In the genomic region with DNA sequence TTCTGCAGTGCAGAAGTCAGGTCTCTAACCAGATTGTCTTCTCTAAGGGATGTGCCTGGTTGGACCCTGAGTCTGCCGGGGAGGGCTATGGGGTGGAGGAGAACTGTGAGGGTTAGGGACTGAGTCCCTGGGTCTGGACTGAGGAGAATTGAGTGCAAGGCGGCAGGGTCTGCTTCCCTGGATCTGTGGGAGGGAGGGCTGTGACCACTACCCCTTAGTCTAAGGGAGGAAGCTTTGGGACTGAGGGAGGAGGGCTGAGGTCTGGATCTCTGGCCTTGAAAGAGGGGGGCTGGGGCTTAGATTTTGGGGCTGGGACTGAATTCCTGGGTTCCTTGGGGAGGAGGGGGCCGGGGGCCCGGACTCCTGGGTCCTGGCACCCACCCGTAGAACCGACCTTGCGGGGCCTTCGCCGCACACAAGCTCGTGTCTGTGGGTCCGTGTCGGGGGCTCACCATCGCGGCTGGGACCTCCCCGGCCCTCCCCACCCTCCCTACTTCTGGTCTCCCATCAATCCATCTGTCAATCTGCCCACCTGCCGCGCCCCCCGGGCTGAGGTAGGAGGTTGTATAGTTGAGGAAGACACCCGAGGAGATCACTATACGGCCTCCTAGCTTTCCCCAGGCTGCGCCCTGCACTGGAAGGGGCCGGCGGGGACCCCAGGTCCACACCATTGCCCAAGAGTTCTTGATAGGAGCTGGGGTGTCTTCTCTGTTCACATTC, we compare ENCODE assay signal across 10 mouse cellular contexts. TPM values are rescaled to one million over a fixed set of nuclear protein-coding genes. Genes with fewer than 3 reads are reported as not detected.
DNase-seq lines count a peak whose midpoint lies in the region; ATAC-seq lines count a peak whose summit lies in the region.
"Had no signal": no experiment of that assay in that cellular context is flagged by ENCODE, and none has a peak within 500 bp of the region (broad histone marks: within the 10 kb centered on the region; RNA-seq: fewer than 3 reads in every experiment).

No protein-coding gene starts in this region.

- H3K36me3 ChIP-seq in neural tube, embryonic 11.5 days (ENCODE audit: control insufficient read depth, insufficient read depth, low read length), result peaks cover 6% of the 10 kb centered on the region
- peaks cover 53% of the 10 kb centered on the region for H3K36me3 ChIP-seq in limb, embryonic 10.5 days
- H3K36me3 ChIP-seq in stomach, embryonic 15.5 days, result 0 out of 2 replicates have a peak, but pooled peaks cover 6% of the 10 kb centered on the region

- no peak for ATAC-seq in neural tube, embryonic 11.5 days (ENCODE audit: insufficient read depth, low FRiP score, low TSS enrichment)
- no peak for ATAC-seq in stomach, embryonic 15.5 days (ENCODE audit: insufficient read depth, low FRiP score, low read depth)
- ATAC-seq: inflammation-experienced regulatory T-cells, adult 6 months had no signal

- peak overlapping the region; percentile 93 for H3K9ac ChIP-seq in neural tube, embryonic 11.5 days (ENCODE audit: low read length)
- H3K9ac ChIP-seq in stomach, embryonic 15.5 days, result peak overlapping the region; percentile 3

- no peaks in the 10 kb centered on the region for H3K9me3 ChIP-seq in neural tube, embryonic 11.5 days (ENCODE audit: control insufficient read depth, low read length)
- H3K9me3 ChIP-seq in limb, embryonic 10.5 days (replicated peaks), result no peaks in the 10 kb centered on the region
- H3K9me3 ChIP-seq in stomach, embryonic 15.5 days, result no peaks in the 10 kb centered on the region

- H3K27me3 ChIP-seq in neural tube, embryonic 11.5 days (ENCODE audit: control insufficient read depth, insufficient read depth, low read length), result no peaks in the 10 kb centered on the region
- no peaks in the 10 kb centered on the region for H3K27me3 ChIP-seq in limb, embryonic 10.5 days (ENCODE audit: low read depth, poor library complexity, severe bottlenecking)
- no peaks in the 10 kb centered on the region for H3K27me3 ChIP-seq in stomach, embryonic 15.5 days (replicated peaks)

- H3K27ac ChIP-seq in neural tube, embryonic 11.5 days (ENCODE audit: low read depth, low read length), result peak overlapping the region; percentile 99
- H3K27ac ChIP-seq in limb, embryonic 10.5 days, result peak overlapping the region; percentile 99
- H3K27ac ChIP-seq in stomach, embryonic 15.5 days, result peak overlapping the region; percentile 99

- H3K4me3 ChIP-seq in neural tube, embryonic 11.5 days (ENCODE audit: low read depth, low read length), result peak overlapping the region; percentile 64
- H3K4me3 ChIP-seq in limb, embryonic 10.5 days, result peak overlapping the region; percentile 92
- H3K4me3 ChIP-seq in stomach, embryonic 15.5 days (replicated peaks), result peak overlapping the region; percentile 82

- H3K4me2 ChIP-seq in neural tube, embryonic 11.5 days (ENCODE audit: low read depth), result peak overlapping the region; percentile 87
- H3K4me2 ChIP-seq in stomach, embryonic 15.5 days, result peak overlapping the region; percentile 67

- peaks cover 24% of the 10 kb centered on the region for H3K4me1 ChIP-seq in neural tube, embryonic 11.5 days (ENCODE audit: control insufficient read depth, insufficient read depth, low read length)
- peaks cover 59% of the 10 kb centered on the region for H3K4me1 ChIP-seq in limb, embryonic 10.5 days
- H3K4me1 ChIP-seq in stomach, embryonic 15.5 days, result peaks cover 41% of the 10 kb centered on the region

- peak; percentile 53 for DNase-seq in cerebellum, adult 11-12 months
- DNase-seq in cerebellum, postnatal 4 days (ENCODE audit: low spot score in 2 of 2), result no peak
- DNase-seq in neural tube, embryonic 11.5 days (ENCODE audit: low spot score), result no peak
- no peak for DNase-seq in neural tube, embryonic 10.5 days (ENCODE audit: extremely low spot score, low spot score)
- no peak for DNase-seq in limb, embryonic 10.5 days (ENCODE audit: low spot score)
- DNase-seq in thymus, postnatal 0 days (ENCODE audit: low spot score), result no peak
- no peak for DNase-seq in adrenal gland, postnatal 14 days

- 51% methylated on average over 23 of the region's 23 CpGs for WGBS in neural tube, embryonic 11.5 days
- WGBS in limb, embryonic 10.5 days, result 48% methylated on average over 21 of the region's 23 CpGs
- WGBS in stomach, embryonic 15.5 days, result 42% methylated on average over 23 of the region's 23 CpGs

RNA-seq across cellular contexts. Expression of gene Spaca6, which starts 3.0 kb away (rescaled TPM):
- 22.1 and 27.0 TPM in 2 replicates for polyA plus RNA-seq in neural tube, embryonic 11.5 days (2014; fragmentation: Nextera tagmentation; extraction: Ambion mirVana)
- 55.0 and 75.1 TPM in 2 replicates for polyA plus RNA-seq in limb, embryonic 10.5 days (2016; fragmentation: Nextera tagmentation; extraction: Ambion mirVana)
- polyA plus RNA-seq in stomach, embryonic 15.5 days (2015; fragmentation: Nextera tagmentation; extraction: Ambion mirVana), result 29.6 and 35.7 TPM in 2 replicates
- polyA plus RNA-seq in thymus, postnatal 0 days (2015; fragmentation: Nextera tagmentation; extraction: Ambion mirVana), result 5.5 and 8.0 TPM in 2 replicates
- 51.1 and 70.1 TPM in 2 replicates for total RNA-seq in adrenal gland, postnatal 14 days (2021)

RNA-seq across cellular contexts. Expression of gene Has1, which starts 25.0 kb away (rescaled TPM):
- polyA plus RNA-seq in neural tube, embryonic 11.5 days (2014; fragmentation: Nextera tagmentation; extraction: Ambion mirVana), result 0.99 and 1.3 TPM in 2 replicates
- polyA plus RNA-seq in limb, embryonic 10.5 days (2016; fragmentation: Nextera tagmentation; extraction: Ambion mirVana), result 1.2 and 2.1 TPM in 2 replicates
- 1.1 and 1.2 TPM in 2 replicates for polyA plus RNA-seq in stomach, embryonic 15.5 days (2015; fragmentation: Nextera tagmentation; extraction: Ambion mirVana)
- polyA plus RNA-seq in thymus, postnatal 0 days (2015; fragmentation: Nextera tagmentation; extraction: Ambion mirVana), result 0.36 and 0.40 TPM in 2 replicates
- not detected in 2 replicates for total RNA-seq in adrenal gland, postnatal 14 days (2021)

RNA-seq across cellular contexts. Expression of gene Fpr1, which starts 53.8 kb away (rescaled TPM):
- not detected in 2 replicates for polyA plus RNA-seq in neural tube, embryonic 11.5 days (2014; fragmentation: Nextera tagmentation; extraction: Ambion mirVana)
- not detected in 2 replicates for polyA plus RNA-seq in limb, embryonic 10.5 days (2016; fragmentation: Nextera tagmentation; extraction: Ambion mirVana)
- polyA plus RNA-seq in stomach, embryonic 15.5 days (2015; fragmentation: Nextera tagmentation; extraction: Ambion mirVana), result 2.0 and 2.1 TPM in 2 replicates
- polyA plus RNA-seq in thymus, postnatal 0 days (2015; fragmentation: Nextera tagmentation; extraction: Ambion mirVana), result 0.36 TPM in 1 of 2 replicates, not detected in the other
- total RNA-seq in adrenal gland, postnatal 14 days (2021), result 0.33 TPM in 1 of 2 replicates, not detected in the other
- total RNA-seq: adrenal gland, postnatal 36 days had no signal

RNA-seq across cellular contexts. Expression of gene Fpr2, which starts 57.6 kb away (rescaled TPM):
- polyA plus RNA-seq in neural tube, embryonic 11.5 days (2014; fragmentation: Nextera tagmentation; extraction: Ambion mirVana), result not detected in 2 replicates
- polyA plus RNA-seq in limb, embryonic 10.5 days (2016; fragmentation: Nextera tagmentation; extraction: Ambion mirVana), result 0.16 TPM in 1 of 2 replicates, not detected in the other
- polyA plus RNA-seq in stomach, embryonic 15.5 days (2015; fragmentation: Nextera tagmentation; extraction: Ambion mirVana), result 2.0 and 2.5 TPM in 2 replicates
- polyA plus RNA-seq in thymus, postnatal 0 days (2015; fragmentation: Nextera tagmentation; extraction: Ambion mirVana), result 0.22 and 0.34 TPM in 2 replicates
- total RNA-seq in adrenal gland, postnatal 14 days (2021), result not detected in 2 replicates
- total RNA-seq: adrenal gland, postnatal 36 days had no signal

RNA-seq across cellular contexts. Expression of gene Fpr3, which starts 57.7 kb away (rescaled TPM):
- polyA plus RNA-seq in neural tube, embryonic 11.5 days (2014; fragmentation: Nextera tagmentation; extraction: Ambion mirVana), result not detected in 2 replicates
- polyA plus RNA-seq in limb, embryonic 10.5 days (2016; fragmentation: Nextera tagmentation; extraction: Ambion mirVana), result not detected in 2 replicates
- polyA plus RNA-seq in stomach, embryonic 15.5 days (2015; fragmentation: Nextera tagmentation; extraction: Ambion mirVana), result not detected in 2 replicates
- polyA plus RNA-seq in thymus, postnatal 0 days (2015; fragmentation: Nextera tagmentation; extraction: Ambion mirVana), result not detected in 2 replicates
- total RNA-seq in adrenal gland, postnatal 14 days (2021), result not detected in 2 replicates
- total RNA-seq: adrenal gland, postnatal 36 days had no signal
- polyA plus RNA-seq: inflammation-experienced regulatory T-cells, adult 6 months had no signal
